Mouse (Mus musculus) embryonic fibroblast, embryonic 13.5 days (primary cell): ENCODE measurements at regions not wholly inside any gene's neighbourhood (a gene's known extent, or its start where the extent isn't known, plus 50 kb on each side); places are given as distances from the start of the nearest gene placed in this dataset.

ENCODE experiments used
- CTCF ChIP-seq: IDR thresholded peaks from 2 replicates; pipeline ENCODE4 v1.5.1; 2011; ENCODE audit warnings: mild to moderate bottlenecking, control low read depth, low read length, moderate library complexity, borderline replicate concordance; ENCODE audit not compliant: insufficient read depth
- POLR2A ChIP-seq: IDR thresholded peaks from 2 replicates; pipeline ENCODE4 v1.6.1; 2011; ENCODE audit warnings: low read depth, mild to moderate bottlenecking, control low read depth, low read length, moderate library complexity

DNA sequence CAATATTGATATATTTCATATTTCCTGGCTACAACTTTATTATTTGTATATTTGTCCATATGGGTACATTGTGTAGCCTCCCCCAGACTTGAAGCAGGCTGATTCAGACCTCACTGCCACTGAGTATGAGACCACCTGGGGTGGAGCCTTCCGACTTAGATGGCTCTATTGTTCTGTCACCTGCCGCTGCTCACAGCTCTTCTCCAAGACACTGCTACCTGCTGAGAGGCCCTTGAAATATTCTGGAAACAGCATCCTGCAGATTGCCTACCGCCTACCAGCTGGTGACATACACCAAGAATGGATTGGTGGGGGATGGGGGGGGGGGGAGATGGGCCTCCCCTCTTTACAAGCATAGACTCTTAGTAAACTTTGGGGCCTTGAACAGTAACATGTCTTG lies 2778.7 kb downstream of the Gm37988 start:
- no peak for TF ChIP-seq CTCF
- no peak for TF ChIP-seq POLR2A
